Mouse (Mus musculus): ENCODE data around the gene Thumpd2.
A peak's percentile ranks its signal among the peaks of the same experiment; 100 is the strongest.

The Thumpd2 gene

GRCm38 (mm10) chr17:81064979-81065311, at the start of gene Thumpd2:
TSS of gene Thumpd2 (minus strand) at chr17:81065082.
- peak; percentile 94 for DNase-seq

GRCm38 (mm10) chr17:81104237-81104636, 39.4 kb upstream of the Thumpd2 start:
- DNase-seq = peak; percentile 14

- DNase-seq = no peak
Observed at GRCm38 (mm10) chr17:81102866-81103265, 38.0 kb upstream of the Thumpd2 start.

- DNase-seq = no peak
Observed at GRCm38 (mm10) chr17:81098444-81098843, 33.6 kb upstream of the Thumpd2 start.

DNA sequence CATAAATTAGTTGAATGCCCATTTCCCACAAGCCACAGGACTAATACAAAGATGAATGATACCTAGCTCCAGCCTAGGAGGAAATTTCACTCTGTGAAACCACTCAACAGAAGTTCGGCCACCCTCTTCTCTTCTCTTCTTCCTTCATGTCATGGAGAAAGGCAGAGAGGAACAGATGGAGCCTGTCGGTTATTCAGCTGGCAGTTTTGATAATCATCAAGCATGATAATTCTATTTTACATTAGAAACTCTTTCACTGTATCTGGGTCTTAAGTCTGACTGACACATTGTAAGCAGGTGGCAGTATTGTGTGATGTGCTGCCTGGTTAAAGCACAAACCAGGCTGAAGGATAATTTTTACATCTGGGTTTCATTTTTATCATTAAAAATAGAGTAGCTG, 31.6 kb upstream of the Thumpd2 start:
- DNase-seq = no peak

- DNase-seq = no peak
Observed at GRCm38 (mm10) chr17:81092794-81093193, 27.9 kb upstream of the Thumpd2 start.

DNA sequence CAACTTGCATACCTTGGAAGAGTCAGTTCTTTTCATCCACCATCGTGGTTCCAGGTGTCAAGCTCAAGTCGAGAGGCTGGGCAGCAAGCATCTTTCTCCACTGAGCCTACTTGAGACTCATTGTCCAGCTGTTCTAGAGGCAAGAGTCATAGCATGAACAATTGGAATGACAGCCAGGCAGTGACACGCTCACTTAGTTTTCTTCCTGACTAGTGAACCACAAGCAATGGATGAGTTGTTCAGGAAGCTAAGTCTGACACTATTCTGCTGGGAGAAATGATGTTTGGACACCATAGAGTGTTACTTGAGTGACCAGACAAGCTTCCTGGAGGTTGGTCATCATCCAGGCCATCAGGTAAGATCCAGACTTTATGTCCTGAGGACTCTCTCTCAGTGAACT, 24.0 kb upstream of the Thumpd2 start:
- DNase-seq = no peak

- no peak for DNase-seq
Observed at GRCm38 (mm10) chr17:81087735-81088134, 22.9 kb upstream of the Thumpd2 start.

DNA sequence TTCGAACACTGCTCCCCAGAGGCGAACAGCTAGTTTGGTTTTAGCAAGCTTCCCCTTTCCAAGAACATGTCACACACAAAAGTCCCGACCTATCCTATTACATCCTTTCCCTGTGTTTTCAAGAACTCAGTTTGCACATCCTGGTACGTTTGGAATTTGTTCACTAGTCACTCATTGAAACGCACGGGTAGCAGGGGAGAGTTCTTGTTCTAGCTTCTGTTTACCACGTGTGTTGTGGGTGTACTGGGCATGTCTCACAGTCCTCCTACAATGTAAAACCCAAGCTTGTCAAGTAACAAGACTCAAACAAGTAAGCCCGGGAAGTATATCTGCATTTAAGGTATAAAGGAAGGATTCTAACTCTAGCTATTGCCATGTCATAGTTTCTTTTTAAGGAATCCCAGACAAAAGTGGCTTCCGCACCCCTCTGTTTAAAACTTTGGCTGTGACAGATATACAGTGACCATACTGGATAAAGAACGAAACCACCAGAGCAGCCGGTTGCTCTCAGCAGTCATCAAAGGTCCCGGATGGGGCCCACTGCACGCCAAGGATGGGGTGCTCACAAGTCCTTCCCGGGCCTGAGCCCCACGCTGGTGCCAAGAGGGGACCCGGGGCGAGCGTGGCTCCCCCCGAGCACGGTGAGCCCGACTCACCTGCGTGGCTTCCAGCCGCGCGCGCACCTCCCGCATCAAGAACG, 453 bp downstream of the Thumpd2 start:
- DNase-seq = peak; percentile 18

- DNase-seq = no peak
Observed at GRCm38 (mm10) chr17:81063346-81063745, 1.5 kb downstream of the Thumpd2 start.

GRCm38 (mm10) chr17:81062349-81062871, 2.5 kb downstream of the Thumpd2 start:
- DNase-seq = peak; percentile 12

DNA sequence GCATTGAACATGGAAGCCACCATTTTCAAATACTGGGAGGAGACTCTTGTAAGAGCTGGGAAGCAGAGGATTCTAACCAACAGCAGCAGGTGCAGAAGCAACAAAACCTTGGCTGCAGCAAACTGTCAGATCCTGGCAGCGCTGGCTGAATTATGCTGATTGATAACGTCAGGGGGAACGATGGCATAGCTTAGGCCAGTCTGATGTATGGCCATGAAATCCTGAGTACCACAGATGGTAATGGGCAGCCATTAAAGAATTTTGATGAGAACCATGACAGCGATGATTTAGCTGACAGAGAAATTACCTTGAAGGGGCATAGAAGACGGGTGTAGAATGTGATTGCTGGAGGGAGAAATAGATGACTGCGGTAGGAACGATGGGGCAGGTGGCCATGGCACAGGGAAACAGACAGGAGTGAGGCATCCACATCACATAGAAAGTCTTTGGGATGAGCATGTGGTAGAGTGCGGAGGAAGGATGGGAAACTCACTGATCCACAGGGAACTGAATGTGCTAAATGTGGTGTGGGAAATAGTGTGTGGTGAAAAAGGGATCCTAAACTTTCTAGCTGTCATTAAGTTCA, 8.0 kb downstream of the Thumpd2 start:
- no peak for DNase-seq

DNA sequence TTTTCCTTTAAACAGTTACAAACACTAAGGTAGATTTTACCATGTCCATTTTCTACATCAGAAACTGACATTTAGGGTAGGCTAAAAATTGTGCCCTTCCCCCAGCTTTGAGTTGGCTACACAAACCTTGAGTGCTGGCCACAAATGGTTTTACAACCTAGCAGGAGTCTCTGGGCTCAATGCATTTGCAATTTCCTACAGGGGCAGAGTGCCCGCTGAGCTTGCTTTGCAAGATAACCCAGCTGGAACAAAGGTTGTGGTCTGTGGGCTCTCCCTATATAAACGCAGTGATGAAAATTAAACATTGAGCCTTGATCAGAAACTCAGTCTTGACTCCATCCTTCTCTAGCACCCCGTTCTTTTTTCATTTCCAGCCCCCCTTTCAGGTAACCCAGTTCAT, 8.8 kb downstream of the Thumpd2 start:
- no peak for DNase-seq

DNA sequence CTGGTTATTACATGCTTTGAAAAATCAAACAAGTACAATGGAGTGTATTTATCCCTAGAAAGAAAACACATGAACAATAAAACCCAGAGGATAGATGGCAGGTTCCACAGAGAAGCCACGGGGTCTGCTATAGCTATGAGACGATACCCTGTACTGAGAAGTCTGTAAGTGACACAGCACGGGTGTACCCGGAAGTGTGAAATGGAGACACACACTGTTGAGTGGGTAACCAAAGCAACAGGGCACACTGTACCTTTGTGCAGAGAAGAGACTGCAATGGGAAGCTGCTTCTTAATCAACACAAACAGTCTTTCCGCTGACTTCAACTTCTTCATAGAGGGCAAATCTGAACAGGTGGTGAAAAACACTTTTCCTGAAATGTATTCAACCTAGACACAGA, 9.4 kb downstream of the Thumpd2 start:
- DNase-seq = no peak

DNA sequence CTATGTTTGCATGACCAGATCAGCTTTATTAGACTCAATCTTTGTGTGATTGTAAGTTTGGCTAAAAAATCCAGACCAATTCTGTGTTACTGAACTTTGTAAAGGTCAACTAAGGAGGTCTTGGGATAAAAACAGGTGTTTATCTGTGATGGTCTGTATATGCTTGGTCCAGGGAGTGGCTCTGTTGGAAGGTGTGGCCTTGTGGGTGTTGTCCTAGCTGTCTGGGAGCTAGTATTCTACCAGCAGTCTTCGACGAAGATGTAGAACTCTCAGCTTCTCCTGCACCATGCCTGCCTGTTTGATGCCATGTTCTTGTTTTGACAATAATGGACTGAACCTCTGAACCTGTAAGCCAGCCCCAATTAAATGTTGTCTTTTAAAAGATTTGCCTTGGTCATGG, 11.6 kb downstream of the Thumpd2 start:
- no peak for DNase-seq

DNA sequence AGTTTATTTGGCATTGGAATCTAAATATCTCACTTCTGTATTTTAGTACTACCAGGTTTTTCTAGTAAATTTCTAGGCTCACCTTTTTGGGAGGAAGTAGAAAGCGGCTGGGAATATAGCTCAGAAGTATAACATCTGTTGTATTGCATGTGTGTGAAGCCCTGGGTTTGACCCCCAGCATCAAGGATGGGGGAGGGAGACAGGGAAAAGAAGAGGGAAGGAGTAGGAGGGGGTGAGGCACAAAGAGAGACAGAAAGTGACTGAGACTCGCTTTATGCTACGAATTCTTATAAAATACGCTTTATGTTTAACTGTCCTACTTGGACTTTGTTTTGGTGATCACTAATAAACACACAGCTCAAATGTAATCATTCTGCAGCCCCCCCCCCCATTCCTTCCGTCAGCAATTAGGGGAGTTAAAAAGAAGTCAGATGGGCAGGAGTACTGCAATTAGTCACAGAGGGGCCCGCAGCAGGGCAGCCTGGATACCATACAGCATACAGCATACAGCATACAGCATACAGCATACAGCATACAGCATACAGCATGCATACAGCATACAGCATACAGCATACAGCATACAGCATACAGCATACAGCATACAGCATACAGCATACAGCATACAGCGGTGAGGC, 16.8 kb downstream of the Thumpd2 start:
- DNase-seq = no peak

DNA sequence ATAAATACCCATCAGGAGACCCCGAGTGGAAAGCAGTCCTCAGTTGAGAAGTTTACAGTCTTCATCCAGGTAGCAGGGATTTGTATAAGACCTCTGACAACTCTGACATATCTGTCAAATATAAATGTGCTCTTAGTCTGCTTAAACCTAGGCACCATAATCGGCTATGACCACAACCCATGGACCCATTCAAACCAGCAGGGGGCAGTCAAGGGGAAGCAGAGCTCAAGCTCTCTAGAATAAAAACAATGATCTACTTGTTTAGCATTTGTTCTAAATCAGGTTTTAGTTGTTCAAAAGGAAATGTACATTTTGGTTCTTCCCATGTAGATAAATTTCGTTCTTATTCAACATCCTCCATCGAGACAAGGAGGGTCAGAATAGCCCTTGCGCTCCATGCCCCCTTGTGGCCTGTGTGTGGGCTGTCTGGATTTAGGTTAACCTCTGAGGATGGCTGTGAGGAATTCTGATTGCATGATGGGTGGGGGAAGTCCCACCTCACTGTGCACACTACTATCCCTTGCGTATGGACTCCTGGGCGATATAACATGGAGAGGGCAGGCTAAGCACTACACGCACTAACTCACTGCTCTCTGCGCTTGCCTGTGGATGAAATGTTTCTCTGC, 19.2 kb downstream of the Thumpd2 start:
- DNase-seq = peak; percentile 71

DNA sequence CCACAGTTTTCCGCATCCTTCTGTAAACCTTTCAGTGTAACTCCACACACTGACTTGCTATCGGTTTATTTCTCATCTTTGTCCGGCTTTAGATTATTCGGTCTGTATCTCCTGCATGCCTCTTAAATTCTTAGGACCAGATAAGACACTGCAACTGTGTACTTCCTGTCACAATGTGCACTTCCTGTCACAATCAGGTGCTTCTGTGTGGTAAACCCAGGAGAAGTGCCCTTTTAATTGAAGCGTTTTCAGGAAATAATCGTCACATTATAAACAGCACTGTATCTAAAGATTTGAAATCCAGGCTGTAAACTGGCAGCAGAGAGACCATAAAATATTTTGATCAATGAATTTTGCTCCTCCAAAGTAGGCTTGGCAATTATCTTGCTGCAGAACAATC, 19.8 kb downstream of the Thumpd2 start:
- DNase-seq = no peak

- no peak for DNase-seq
Observed at GRCm38 (mm10) chr17:81044356-81044755, 20.5 kb downstream of the Thumpd2 start.

DNA sequence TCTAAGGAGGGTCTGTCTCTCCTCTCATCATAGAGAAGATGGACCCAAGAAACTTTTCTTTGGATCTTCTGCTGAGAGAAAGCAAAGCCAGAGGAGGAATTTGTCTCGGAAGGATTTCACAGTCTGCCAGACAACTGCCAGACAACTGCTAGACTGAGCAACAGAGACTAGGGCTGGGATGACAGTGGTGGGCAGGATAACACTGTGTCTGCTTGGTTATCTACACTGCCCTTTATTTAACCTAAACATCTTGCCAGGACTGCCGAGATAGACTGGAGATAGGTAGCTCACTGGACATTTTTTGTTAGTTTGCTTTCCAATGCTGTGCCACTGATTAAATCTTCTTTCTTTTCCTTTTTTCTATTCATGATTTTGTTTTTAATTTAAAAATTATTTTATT, 23.2 kb downstream of the Thumpd2 start:
- no peak for DNase-seq

GRCm38 (mm10) chr17:81038707-81039408, 26.0 kb downstream of the Thumpd2 start:
- DNase-seq = no peak

- no peak for DNase-seq
Observed at GRCm38 (mm10) chr17:81035354-81035753, 29.5 kb downstream of the Thumpd2 start.

GRCm38 (mm10) chr17:81032957-81033356, 31.9 kb downstream of the Thumpd2 start:
- no peak for DNase-seq
